Mouse (Mus musculus) lung, postnatal 25 days (tissue): Measurements from ENCODE around the gene Xpr1.

Experiments
- DNase-seq: peaks from one replicate; pipeline ENCODE4 v3.0.0; 2022; ENCODE audit warnings: low spot score

Gene Xpr1

DNA sequence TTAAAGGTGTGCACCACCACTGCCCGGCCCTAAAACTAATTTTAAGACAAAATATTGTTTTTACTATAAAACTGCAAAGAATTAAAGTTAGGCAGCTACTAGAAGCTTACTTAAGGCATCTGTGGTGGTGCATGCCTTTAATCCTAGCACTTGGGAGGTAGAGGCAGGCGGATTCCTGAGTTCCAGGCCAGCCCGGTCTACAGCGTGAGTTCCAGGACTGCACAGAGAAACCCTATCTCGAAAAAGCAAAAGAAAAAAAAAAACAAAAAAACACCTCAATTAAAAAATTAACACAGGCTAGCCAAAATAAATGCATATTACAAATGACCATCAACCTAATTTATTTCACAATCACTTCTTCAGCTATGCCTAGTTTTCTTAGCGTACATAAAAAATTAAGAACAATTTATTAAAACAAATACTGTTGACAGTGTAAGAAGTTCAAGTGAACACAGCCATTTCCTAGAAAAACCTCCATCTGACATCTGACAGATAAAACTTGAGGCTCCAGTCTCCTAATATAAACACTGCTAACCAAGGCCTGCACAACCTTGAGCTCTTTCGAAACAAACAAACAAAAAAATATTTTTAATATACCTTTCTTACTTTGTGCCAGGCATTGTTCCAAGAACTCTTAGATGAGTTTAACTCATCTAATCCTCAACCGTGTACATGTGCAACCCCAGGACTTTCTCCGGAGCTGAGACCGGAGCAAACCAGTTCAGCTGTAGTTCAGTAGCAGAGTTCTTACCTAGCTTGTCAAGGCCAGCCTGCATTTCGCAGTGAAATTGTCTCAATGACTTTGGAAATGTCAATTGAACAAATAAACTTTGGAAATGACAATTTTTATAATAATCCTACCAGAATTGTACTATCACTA, 9.3 kb downstream of the Xpr1 start:
- no peak for DNase-seq

DNA sequence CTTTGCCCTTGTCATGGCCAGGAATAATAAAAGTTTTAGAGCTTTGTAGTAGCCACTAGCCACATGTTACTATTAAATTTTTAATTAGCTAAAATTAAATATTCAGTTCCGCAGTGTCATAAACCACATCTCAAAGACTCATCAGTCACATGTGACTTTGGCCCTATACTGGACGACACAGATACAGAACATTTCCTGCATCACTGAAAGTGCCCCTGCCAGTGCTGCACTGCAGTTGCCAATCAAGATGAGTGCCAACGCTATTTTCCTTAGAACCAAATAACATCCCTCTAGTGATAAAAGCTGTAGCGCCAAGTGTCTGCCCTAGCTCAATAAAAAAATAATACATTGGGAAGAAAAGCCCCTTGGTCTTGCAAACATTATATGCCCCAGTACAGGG, 17.2 kb downstream of the Xpr1 start:
- no peak for DNase-seq

GRCm38 (mm10) chr1:155394829-155395228, 22.4 kb downstream of the Xpr1 start:
- DNase-seq: no peak

- no peak for DNase-seq
Observed at GRCm38 (mm10) chr1:155394021-155394420, 23.2 kb downstream of the Xpr1 start.

GRCm38 (mm10) chr1:155392825-155393224, 24.4 kb downstream of the Xpr1 start:
- DNase-seq: no peak

GRCm38 (mm10) chr1:155391537-155391936, 25.7 kb downstream of the Xpr1 start:
- no peak for DNase-seq

GRCm38 (mm10) chr1:155388418-155388817, 28.8 kb downstream of the Xpr1 start:
- DNase-seq: no peak

- no peak for DNase-seq
Observed at GRCm38 (mm10) chr1:155386551-155386950, 30.7 kb downstream of the Xpr1 start.

DNA sequence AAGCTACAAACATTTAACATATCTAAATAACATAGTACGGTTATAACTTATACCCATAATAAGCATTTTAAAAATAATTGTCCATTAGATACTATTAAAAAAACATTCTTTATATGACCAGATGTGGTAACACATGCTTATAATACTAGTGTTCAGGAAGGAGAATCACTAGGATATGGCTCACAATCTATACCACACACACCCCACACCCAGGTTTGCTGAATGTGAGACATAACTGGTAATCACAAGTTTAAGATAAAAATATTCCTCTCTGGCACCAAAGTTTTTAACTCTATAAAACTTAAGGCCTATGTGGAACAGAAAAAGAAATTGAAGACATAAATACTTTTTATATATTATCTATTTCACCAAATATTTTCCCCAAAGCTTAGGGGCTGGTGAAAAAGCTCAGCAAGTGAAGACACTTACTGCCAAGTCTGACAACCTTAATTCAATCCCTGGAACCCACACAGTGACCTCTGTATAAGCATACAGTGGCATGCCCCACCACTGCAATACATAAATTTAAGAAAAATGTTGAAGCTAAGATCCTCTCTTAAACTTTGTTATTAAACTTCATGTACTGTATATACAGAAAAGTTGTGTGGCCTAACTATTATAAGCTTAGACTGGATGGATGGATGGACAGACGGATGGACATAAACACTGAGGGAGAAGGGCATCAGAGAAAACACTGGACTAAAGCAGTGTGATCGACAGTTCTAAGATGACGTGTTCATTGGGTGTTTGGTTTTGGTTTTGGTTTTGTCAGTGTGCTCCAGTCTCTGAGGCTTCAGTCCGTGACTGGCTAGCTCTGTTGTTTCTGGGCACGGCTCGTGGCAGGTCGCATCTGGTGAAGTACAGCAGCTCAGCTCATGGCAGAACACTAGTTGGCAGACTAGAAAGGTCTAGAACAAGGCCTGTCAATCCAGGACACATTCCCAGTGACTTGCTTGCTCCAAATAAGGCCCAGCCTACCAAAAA, 33.6 kb downstream of the Xpr1 start:
- DNase-seq: no peak

DNA sequence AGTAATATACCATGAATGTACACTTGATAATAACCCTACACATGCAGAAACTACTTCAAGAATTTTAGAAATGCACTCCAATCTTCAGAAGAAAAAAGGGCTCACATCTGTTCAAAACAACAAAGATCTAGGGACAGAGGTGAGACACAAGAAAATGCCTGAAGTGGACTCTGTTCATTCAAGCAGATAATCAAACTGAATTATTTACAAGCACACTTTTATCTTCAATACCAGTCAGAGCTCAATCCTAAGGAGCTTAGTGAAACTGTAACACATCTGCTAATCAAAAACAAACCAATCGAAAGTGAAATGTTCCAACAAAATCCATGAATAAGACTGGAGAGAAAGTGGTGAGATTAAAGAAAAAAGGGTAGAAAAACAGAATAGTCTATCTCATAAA, 35.3 kb downstream of the Xpr1 start:
- no peak for DNase-seq

- no peak for DNase-seq
Observed at GRCm38 (mm10) chr1:155379289-155379688, 37.9 kb downstream of the Xpr1 start.

DNA sequence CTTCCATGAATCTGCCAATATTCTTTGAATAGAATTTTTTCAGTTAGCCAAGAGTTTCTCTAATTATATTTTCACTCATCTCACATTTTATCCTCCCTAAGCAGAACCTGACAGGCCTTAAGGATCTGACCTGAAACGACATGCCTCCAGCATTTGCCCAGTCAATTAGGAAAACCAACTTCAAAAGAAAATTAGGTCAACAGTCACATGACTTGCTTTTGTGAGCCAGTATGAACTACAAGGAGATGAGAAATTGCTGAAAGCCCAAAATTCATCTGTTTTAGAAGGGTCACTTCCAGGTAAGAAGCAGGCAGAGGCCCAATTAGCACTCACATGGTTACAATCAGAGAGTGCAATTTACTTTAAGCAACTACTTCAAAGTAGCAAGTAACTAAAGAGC, 44.4 kb downstream of the Xpr1 start:
- no peak for DNase-seq

DNA sequence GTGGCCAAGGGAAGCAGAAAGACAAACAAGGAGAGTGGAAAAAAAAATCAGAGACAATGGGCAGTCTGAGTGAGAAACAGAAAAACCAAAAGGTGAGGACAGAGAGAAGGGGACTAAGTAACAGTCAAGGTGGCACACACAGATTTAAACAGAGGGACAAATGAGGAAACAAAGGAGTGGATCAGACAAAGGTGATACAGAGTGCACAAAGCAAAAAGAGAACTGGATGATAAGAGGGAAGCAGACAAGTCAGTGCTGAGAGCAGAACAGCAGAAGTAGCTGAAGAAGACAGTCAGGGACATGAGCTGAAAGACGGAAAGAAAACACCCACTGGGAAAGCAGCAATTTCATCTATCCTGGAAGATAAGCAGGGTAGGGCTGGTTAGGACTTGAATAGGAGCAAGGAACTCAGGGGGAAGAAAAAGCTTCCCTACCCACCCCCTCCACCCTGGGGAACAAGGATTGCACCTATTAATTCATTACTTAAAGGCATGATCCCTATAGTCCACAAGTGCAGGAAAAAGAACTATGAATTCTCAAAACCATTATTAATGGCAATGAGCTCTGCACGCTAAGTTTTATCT, 47.0 kb downstream of the Xpr1 start:
- no peak for DNase-seq

DNA sequence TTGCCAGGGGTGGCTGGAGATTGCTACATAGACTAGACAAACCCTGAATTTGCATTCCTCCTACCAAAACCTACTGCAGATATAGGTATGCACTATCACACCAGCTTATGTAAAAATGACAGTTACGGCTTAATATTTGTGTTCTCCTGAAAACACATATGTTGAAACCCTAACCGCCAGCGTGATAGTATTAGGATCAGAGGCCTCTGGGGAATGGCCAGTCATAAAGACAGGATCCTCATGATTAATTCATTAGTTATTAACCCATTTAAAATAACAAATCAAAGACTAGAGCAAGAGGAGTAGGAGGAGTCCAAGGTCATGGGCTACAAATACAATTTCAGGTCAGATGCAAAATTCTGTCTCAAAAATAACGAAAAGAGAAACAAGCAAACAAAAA, 50.8 kb downstream of the Xpr1 start:
- no peak for DNase-seq

GRCm38 (mm10) chr1:155361502-155362126, 55.6 kb downstream of the Xpr1 start:
- no peak for DNase-seq

GRCm38 (mm10) chr1:155353096-155353495, 64.1 kb downstream of the Xpr1 start:
- DNase-seq: no peak

GRCm38 (mm10) chr1:155351527-155351926, 65.7 kb downstream of the Xpr1 start:
- DNase-seq: no peak

DNA sequence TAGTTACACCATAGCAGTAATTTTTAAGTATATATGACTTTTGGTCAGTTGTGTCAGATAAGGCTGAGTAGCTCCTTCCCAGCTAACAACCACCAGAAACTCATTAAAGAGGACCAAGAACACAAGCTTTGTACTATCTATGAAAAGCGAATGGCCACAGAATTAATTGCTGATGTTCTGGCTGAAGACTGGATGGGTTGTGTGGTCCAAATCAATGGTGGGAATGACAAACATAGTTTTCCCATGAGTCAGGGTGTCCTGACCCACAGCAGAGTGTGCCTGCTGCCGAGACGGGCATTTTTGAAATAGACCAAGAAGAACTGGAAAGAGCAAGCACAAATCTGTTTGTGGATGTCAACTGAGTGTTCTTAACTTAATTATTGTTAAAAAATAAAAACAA, 68.7 kb downstream of the Xpr1 start:
- no peak for DNase-seq

- DNase-seq: no peak
Observed at GRCm38 (mm10) chr1:155347339-155347738, 69.9 kb downstream of the Xpr1 start.

GRCm38 (mm10) chr1:155344019-155344418, 73.2 kb downstream of the Xpr1 start:
- no peak for DNase-seq

DNA sequence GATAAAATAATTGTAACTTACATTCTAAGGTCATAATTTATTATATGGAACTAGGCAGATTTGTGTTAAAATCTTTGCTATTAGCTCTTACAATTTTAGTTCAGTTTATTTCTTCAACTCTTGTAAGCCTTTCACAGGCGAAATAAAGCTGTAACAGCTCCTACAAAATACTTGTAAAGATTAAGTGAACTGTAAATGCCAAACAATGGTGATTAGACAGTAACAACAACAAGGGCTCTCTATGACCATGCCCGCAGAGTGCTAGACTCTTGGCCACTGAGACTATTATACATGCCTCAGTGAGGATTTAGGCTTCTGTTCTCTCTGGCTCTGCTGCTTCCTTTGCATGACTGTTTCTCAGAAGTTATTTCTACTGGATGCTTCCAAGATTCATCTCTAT, 77.6 kb downstream of the Xpr1 start:
- DNase-seq: no peak

- no peak for DNase-seq
Observed at GRCm38 (mm10) chr1:155337315-155337714, 79.9 kb downstream of the Xpr1 start.
